Mouse (Mus musculus) C2C12 (cell line): Measurements from ENCODE around the gene Spg7.

Source experiments
- CEBPB ChIP-seq: IDR thresholded peaks from one replicate; pipeline ENCODE4 v1.6.1; 2011; ENCODE audit warnings: low read depth, mild to moderate bottlenecking, control low read depth, moderate library complexity
- CTCF ChIP-seq: IDR thresholded peaks from one replicate; pipeline ENCODE4 v1.5.1; 2011; ENCODE audit not compliant: control insufficient read depth, insufficient read depth, insufficient read length
- MAX ChIP-seq: IDR thresholded peaks from one replicate; pipeline ENCODE4 v1.6.1; 2011; ENCODE audit warnings: mild to moderate bottlenecking, control low read depth
- MYOD1 ChIP-seq: IDR thresholded peaks from one replicate; pipeline ENCODE4 v1.6.1; 2011; ENCODE audit warnings: low read depth; ENCODE audit not compliant: control insufficient read depth, insufficient read length
- MYOG ChIP-seq: IDR thresholded peaks from one replicate; pipeline ENCODE4 v1.6.1; 2011; ENCODE audit not compliant: control insufficient read depth, insufficient read length; ENCODE audit errors: extremely low read depth
- USF1 ChIP-seq: IDR thresholded peaks from one replicate; pipeline ENCODE4 v1.6.1; 2011; ENCODE audit warnings: low read depth, mild to moderate bottlenecking, control low read depth, moderate library complexity

DNA sequence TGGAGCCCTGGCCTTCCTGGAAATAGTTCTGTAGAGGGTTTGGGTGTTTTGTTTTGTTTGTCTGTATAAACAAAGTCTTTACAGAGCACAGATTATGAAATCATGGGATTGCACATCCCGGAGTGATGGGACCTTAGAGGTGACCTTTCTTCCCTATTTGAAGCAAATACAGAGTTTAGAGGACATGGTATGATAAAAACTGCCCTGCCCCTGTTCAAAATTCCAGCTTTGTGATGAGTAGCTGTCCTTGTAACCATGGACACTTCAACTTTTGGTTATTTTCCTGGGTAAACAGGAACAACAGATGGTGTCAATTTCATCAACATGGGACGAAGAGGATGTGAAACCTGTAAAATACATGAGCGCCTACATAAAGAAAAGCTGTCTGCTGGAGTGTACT, 18.8 kb upstream of the Spg7 start:
- TF ChIP-seq USF1, result no peak
- no peak for TF ChIP-seq MYOD1
- TF ChIP-seq CTCF, result no peak
- no peak for TF ChIP-seq MAX
- TF ChIP-seq MYOG, result no peak
- no peak for TF ChIP-seq CEBPB
